Mouse (Mus musculus) midbrain, embryonic 14.5 days (tissue): ENCODE results near the gene Gm5129. TPM values are rescaled to one million over a fixed set of nuclear protein-coding genes. Genes with fewer than 3 reads are reported as not detected.

ENCODE experiments used
- ATAC-seq: fragments of 200-750 bp; cut with Nextera tagmentation; 2 replicates; pipeline ENCODE4 v1.8.0; 2017; ENCODE audit warnings: moderate number of reproducible peaks, moderate library complexity; ENCODE audit not compliant: low FRiP score, low TSS enrichment
- DNase-seq: peaks from one replicate; pipeline ENCODE4 v3.0.0-alpha.2; 2015
- H3K27ac ChIP-seq: fragments of 300-500 bp; sonication (generic); replicated peaks from 2 replicates; pipeline ENCODE4 v1.5.1; 2014; ENCODE audit warnings: mild to moderate bottlenecking, low read depth, low read length, moderate library complexity
- H3K27me3 ChIP-seq: fragments of 300-500 bp; sonication (generic); 2 replicates; pipeline ENCODE4 v1.6.1; 2014; ENCODE audit warnings: low read length, control low read depth, mixed read lengths; ENCODE audit not compliant: control insufficient read depth, insufficient read depth
- H3K36me3 ChIP-seq: fragments of 300-500 bp; sonication (generic); 2 replicates; pipeline ENCODE4 v1.6.1; 2014; ENCODE audit warnings: low read length, control low read depth; ENCODE audit not compliant: control insufficient read depth, insufficient read depth
- H3K4me1 ChIP-seq: fragments of 300-500 bp; sonication (generic); 2 replicates; pipeline ENCODE4 v1.6.1; 2014; ENCODE audit warnings: mild to moderate bottlenecking, antibody characterized with exemption, low read length, control low read depth; ENCODE audit not compliant: control insufficient read depth, insufficient read depth
- H3K4me2 ChIP-seq: fragments of 300-500 bp; sonication (generic); 2 replicates; pipeline ENCODE4 v1.6.1; 2014; ENCODE audit warnings: mild to moderate bottlenecking, low read length, moderate library complexity
- H3K4me3 ChIP-seq: fragments of 300-500 bp; sonication (generic); replicated peaks from 2 replicates; pipeline ENCODE4 v1.5.1; 2014; ENCODE audit warnings: low read depth, low read length
- H3K9ac ChIP-seq: fragments of 300-500 bp; sonication (generic); replicated peaks from 2 replicates; pipeline ENCODE4 v1.6.1; 2014; ENCODE audit warnings: mild to moderate bottlenecking, low read length, moderate library complexity
- H3K9me3 ChIP-seq: fragments of 300-500 bp; sonication (generic); 2 replicates; pipeline ENCODE4 v1.6.1; 2016; ENCODE audit warnings: low read length, control low read depth, mixed read lengths; ENCODE audit not compliant: control insufficient read depth
- WGBS: fragments of 180-500 bp; shearing (Covaris S2); extraction: QIAGEN DNeasy Blood & Tissue Kit; methylation state at CpG from one replicate; pipeline ENCODE4 v1.1.7; 2014; 5-methylcytosine and 5-hydroxymethylcytosine counted together
- polyA plus RNA-seq: library from polyadenylated mRNA; unstranded; fragments of >200 nt; fragmentation: Nextera tagmentation; extraction: Ambion mirVana; gene quantifications from 2 replicates; pipeline ENCODE4 v1.2.1, GENCODE M21; 2014

Gene Gm5129
- polyA plus RNA-seq, 1 experiment from 2014 or later = not detected

GRCm38 (mm10) chr5:29772038-29772437, 36.3 kb upstream of the Gm5129 start:
- H3K4me1 ChIP-seq = no peaks in the 10 kb centered on the region
- DNase-seq = no peak
- 92% methylated on average over 2 of the region's 2 CpGs for WGBS
- no peak overlapping the region for H3K4me3 ChIP-seq
- no peak for ATAC-seq
- no peaks in the 10 kb centered on the region for H3K27me3 ChIP-seq
- peaks cover 39% of the 10 kb centered on the region for H3K36me3 ChIP-seq
- H3K4me2 ChIP-seq = no peak overlapping the region
- no peak overlapping the region for H3K9ac ChIP-seq
- H3K27ac ChIP-seq = no peak overlapping the region
- H3K9me3 ChIP-seq = no peaks in the 10 kb centered on the region

GRCm38 (mm10) chr5:29770935-29771334, 35.2 kb upstream of the Gm5129 start:
- H3K9me3 ChIP-seq = no peaks in the 10 kb centered on the region
- peaks cover 42% of the 10 kb centered on the region for H3K36me3 ChIP-seq
- no peaks in the 10 kb centered on the region for H3K27me3 ChIP-seq
- 92% methylated on average over 1 of the region's 1 CpGs for WGBS
- no peak overlapping the region for H3K4me3 ChIP-seq
- ATAC-seq (no peak), DNase-seq (peak; percentile 13)
- no peak overlapping the region for H3K9ac ChIP-seq
- H3K4me1 ChIP-seq = no peaks in the 10 kb centered on the region
- H3K4me2 ChIP-seq = no peak overlapping the region
- H3K27ac ChIP-seq = no peak overlapping the region

- no peak overlapping the region for H3K4me3 ChIP-seq
- no peak for ATAC-seq
- 89% methylated on average over 5 of the region's 5 CpGs for WGBS
- H3K9me3 ChIP-seq = no peaks in the 10 kb centered on the region
- H3K27me3 ChIP-seq = no peaks in the 10 kb centered on the region
- peaks cover 79% of the 10 kb centered on the region for H3K36me3 ChIP-seq
- H3K4me2 ChIP-seq = no peak overlapping the region
- DNase-seq = no peak
- H3K4me1 ChIP-seq = no peaks in the 10 kb centered on the region
- no peak overlapping the region for H3K27ac ChIP-seq
- no peak overlapping the region for H3K9ac ChIP-seq
Observed at GRCm38 (mm10) chr5:29759318-29759717, 23.6 kb upstream of the Gm5129 start.

- no peak for ATAC-seq
- peaks cover 80% of the 10 kb centered on the region for H3K36me3 ChIP-seq
- no peaks in the 10 kb centered on the region for H3K9me3 ChIP-seq
- no peak overlapping the region for H3K9ac ChIP-seq
- no peak overlapping the region for H3K27ac ChIP-seq
- no peaks in the 10 kb centered on the region for H3K4me1 ChIP-seq
- DNase-seq = no peak
- H3K27me3 ChIP-seq = no peaks in the 10 kb centered on the region
- H3K4me2 ChIP-seq = no peak overlapping the region
- H3K4me3 ChIP-seq = no peak overlapping the region
Observed at GRCm38 (mm10) chr5:29752894-29753293, 17.2 kb upstream of the Gm5129 start.

- Histone ChIP-seq H3K9me3 (no peaks in the 10 kb centered on the region), H3K4me3 (no peak overlapping the region), H3K4me1 (no peaks in the 10 kb centered on the region), H3K4me2 (no peak overlapping the region), H3K36me3 (peaks cover 64% of the 10 kb centered on the region), H3K27me3 (no peaks in the 10 kb centered on the region), H3K27ac (no peak overlapping the region), H3K9ac (no peak overlapping the region)
- ATAC-seq (no peak), DNase-seq (no peak)
Observed at GRCm38 (mm10) chr5:29751306-29751705, 15.6 kb upstream of the Gm5129 start.

GRCm38 (mm10) chr5:29747661-29748060, 11.9 kb upstream of the Gm5129 start:
- WGBS = 92% methylated on average over 2 of the region's 2 CpGs
- ATAC-seq = no peak
- peaks cover 28% of the 10 kb centered on the region for H3K36me3 ChIP-seq
- H3K4me2 ChIP-seq = no peak overlapping the region
- no peak overlapping the region for H3K9ac ChIP-seq
- no peaks in the 10 kb centered on the region for H3K27me3 ChIP-seq
- H3K4me1 ChIP-seq = no peaks in the 10 kb centered on the region
- no peak overlapping the region for H3K27ac ChIP-seq
- no peaks in the 10 kb centered on the region for H3K9me3 ChIP-seq
- H3K4me3 ChIP-seq = no peak overlapping the region
- DNase-seq = no peak

GRCm38 (mm10) chr5:29741093-29741492, 5.4 kb upstream of the Gm5129 start:
- Histone ChIP-seq H3K4me1 (peaks cover 16% of the 10 kb centered on the region), H3K27me3 (no peaks in the 10 kb centered on the region), H3K4me3 (no peak overlapping the region), H3K4me2 (no peak overlapping the region), H3K9ac (no peak overlapping the region), H3K36me3 (no peaks in the 10 kb centered on the region), H3K9me3 (no peaks in the 10 kb centered on the region), H3K27ac (no peak overlapping the region)
- 81% methylated on average over 4 of the region's 4 CpGs for WGBS
- DNase-seq (no peak), ATAC-seq (no peak)

GRCm38 (mm10) chr5:29740651-29741050, 4.9 kb upstream of the Gm5129 start:
- no peak for ATAC-seq
- Histone ChIP-seq H3K4me2 (no peak overlapping the region), H3K9me3 (no peaks in the 10 kb centered on the region), H3K27me3 (no peaks in the 10 kb centered on the region), H3K36me3 (no peaks in the 10 kb centered on the region), H3K9ac (no peak overlapping the region), H3K27ac (no peak overlapping the region), H3K4me1 (peaks cover 16% of the 10 kb centered on the region), H3K4me3 (no peak overlapping the region)
- DNase-seq = no peak
- WGBS = 87% methylated on average over 1 of the region's 1 CpGs

- Histone ChIP-seq H3K9ac (no peak overlapping the region), H3K4me1 (peaks cover 21% of the 10 kb centered on the region), H3K9me3 (no peaks in the 10 kb centered on the region), H3K4me2 (0 out of 2 replicates have a peak overlapping the region, but pooled peaks have one; percentile 8), H3K27me3 (no peaks in the 10 kb centered on the region), H3K4me3 (no peak overlapping the region), H3K27ac (no peak overlapping the region), H3K36me3 (no peaks in the 10 kb centered on the region)
- no peak for DNase-seq
- no peak for ATAC-seq
- 89% methylated on average over 4 of the region's 4 CpGs for WGBS
Observed at GRCm38 (mm10) chr5:29738076-29738475, 2.3 kb upstream of the Gm5129 start.
